Comparison of ENCODE assay signal across 19 mouse cellular contexts in the genomic region with DNA sequence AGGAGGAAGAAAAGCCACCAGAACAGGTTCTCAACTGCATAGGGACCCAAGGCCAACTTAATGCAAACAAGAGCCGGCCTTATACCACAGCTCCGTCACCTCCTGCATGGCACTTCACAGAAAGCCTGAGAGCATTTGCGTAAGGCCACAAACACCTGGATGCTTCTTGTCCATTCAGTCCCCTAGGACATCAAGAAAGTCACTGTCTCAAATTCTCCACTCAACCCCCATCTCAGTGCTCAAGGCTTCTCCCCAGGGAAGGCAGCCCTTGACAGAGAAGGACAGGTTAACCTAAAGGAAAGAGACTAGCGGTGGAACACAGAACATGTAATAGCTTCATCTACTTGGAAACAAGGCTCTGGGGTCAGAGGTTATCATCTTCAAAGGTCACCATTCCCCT. TPM values are rescaled to one million over a fixed set of nuclear protein-coding genes. Genes with fewer than 3 reads are reported as not detected.
DNase-seq lines count a peak whose midpoint lies in the region; TF ChIP-seq lines count a peak whose summit lies in the region.
"Had no signal": no experiment of that assay in that cellular context is flagged by ENCODE, and none has a peak within 500 bp of the region (broad histone marks: within the 10 kb centered on the region; RNA-seq: fewer than 3 reads in every experiment).

No protein-coding gene starts in this region.

- no peaks in the 10 kb centered on the region for H3K79me2 ChIP-seq in CH12.LX (replicated peaks; ENCODE audit: control insufficient read depth, extremely low read depth, insufficient read depth, poor library complexity, severe bottlenecking)

- H3K9me3 ChIP-seq in CH12.LX (replicated peaks; ENCODE audit: low read length) = peaks cover 11% of the 10 kb centered on the region
- H3K9me3 ChIP-seq: embryonic facial prominence, embryonic 10.5 days; embryonic facial prominence, embryonic 12.5 days; forebrain, embryonic 13.5 days; forebrain, embryonic 15.5 days; G1E had no signal

- peak; percentile 98 for DNase-seq in CH12.LX (ENCODE audit: extremely low read depth)
- peak; percentile 30 for DNase-seq in splenic B cell, adult 2 months (ENCODE audit: low read depth, low spot score)
- DNase-seq in lung, adult 2 months = no peak
- DNase-seq in adrenal gland, adult 2 months = no peak
- DNase-seq: adrenal gland, postnatal 10 days; adrenal gland, postnatal 25 days; cerebellum, adult 11-12 months; cerebellum, adult 2 months; cerebellum, adult 9-10 months; cerebellum, postnatal 10 days; cerebellum, postnatal 25 days; forebrain, postnatal 0 days had no signal

- peak; percentile 95 for TF ChIP-seq EP300 in CH12.LX (IDR thresholded peaks at IDR 0.05; ENCODE audit: low read length)

- peak overlapping the region; percentile 92 for H3K4me2 ChIP-seq in CH12.LX (ENCODE audit: insufficient read depth, low read depth, poor library complexity, severe bottlenecking)
- H3K4me2 ChIP-seq: embryonic facial prominence, embryonic 12.5 days; forebrain, embryonic 13.5 days; forebrain, embryonic 15.5 days had no signal

- dilution Hi-C loops in CH12.LX (cut with MboI; ENCODE audit: extremely low pct_ligation_motif_present, extremely low pct_unique_long_range_greater_than_20kb, low sequenced_read_pairs) = no loop called here

- TF ChIP-seq RAD21 in CH12.LX (IDR thresholded peaks at IDR 0.05; ENCODE audit: low read depth, low read length) = peak; percentile 28

- H3K27ac ChIP-seq in CH12.LX (ENCODE audit: insufficient read depth, low read depth) = peak overlapping the region; percentile 99
- H3K27ac ChIP-seq in bone marrow, adult 2 months (ENCODE audit: control insufficient read depth, insufficient read depth, low read depth, low read length, poor library complexity) = peak overlapping the region; percentile 35; the same call in 1 of the 2 replicates
- H3K27ac ChIP-seq: embryonic facial prominence, embryonic 10.5 days; embryonic facial prominence, embryonic 12.5 days; forebrain, embryonic 13.5 days; forebrain, embryonic 15.5 days had no signal

- H3K4me3 ChIP-seq in CH12.LX (replicated peaks in 1 of 3; ENCODE audit: low read depth in 2 of 3, low read length in 2 of 3, poor library complexity in 1 of 3) = peak overlapping the region; percentile 7 to 33 (median 17)
- no peak overlapping the region for H3K4me3 ChIP-seq in bone marrow, adult 2 months (replicated peaks; ENCODE audit: control insufficient read depth, low read depth, low read length)
- no peak overlapping the region for H3K4me3 ChIP-seq in lung, adult 2 months (replicated peaks; ENCODE audit: extremely low read depth, low read depth, low read length)
- H3K4me3 ChIP-seq: embryonic facial prominence, embryonic 10.5 days; embryonic facial prominence, embryonic 12.5 days; forebrain, embryonic 13.5 days; forebrain, embryonic 15.5 days had no signal

- peak; percentile 55 for TF ChIP-seq POLR2A in CH12.LX (IDR thresholded peaks at IDR 0.05; ENCODE audit: low read depth, low read length)
- TF ChIP-seq POLR2A in bone marrow, adult 2 months (IDR thresholded peaks at IDR 0.05; ENCODE audit: borderline replicate concordance, control insufficient read depth, low read depth, low read length) = no peak
- no peak for TF ChIP-seq POLR2A in lung, adult 2 months (IDR thresholded peaks at IDR 0.05; ENCODE audit: borderline replicate concordance, extremely low read depth, low read depth, low read length)

- 91% methylated on average over 4 of the region's 4 CpGs for WGBS in bone marrow, adult 2 months
- 72% methylated on average over 4 of the region's 4 CpGs for WGBS in lung, adult 2 months

- H3K27me3 ChIP-seq in CH12.LX (replicated peaks) = no peaks in the 10 kb centered on the region
- no peaks in the 10 kb centered on the region for H3K27me3 ChIP-seq in splenic B cell, adult 2 months (ENCODE audit: control insufficient read depth, insufficient read depth, low read length, poor library complexity, severe bottlenecking)
- H3K27me3 ChIP-seq: forebrain, embryonic 15.5 days had no signal

- in situ Hi-C loops in CH12.LX (cut with MboI; ENCODE audit: low pct_ligation_motif_present, low pct_unique_long_range_greater_than_20kb, low sequenced_read_pairs) = no loop called here

- peak overlapping the region; percentile 84 for H3K9ac ChIP-seq in CH12.LX (ENCODE audit: insufficient read depth, low read depth)
- H3K9ac ChIP-seq: embryonic facial prominence, embryonic 12.5 days; forebrain, embryonic 13.5 days; forebrain, embryonic 15.5 days; forebrain, postnatal 0 days had no signal

- H3K4me1 ChIP-seq in CH12.LX (ENCODE audit: control insufficient read depth in 1 of 2, insufficient read depth in 2 of 2) = peaks cover 33 to 65% of the 10 kb centered on the region in 2 experiments
- H3K4me1 ChIP-seq in bone marrow, adult 2 months (ENCODE audit: control insufficient read depth, insufficient read depth, low read length) = no peaks in the 10 kb centered on the region; the same call in 1 of the 2 replicates
- H3K4me1 ChIP-seq in lung, adult 2 months (ENCODE audit: control insufficient read depth, insufficient read depth, low read length) = no peaks in the 10 kb centered on the region
- H3K4me1 ChIP-seq: embryonic facial prominence, embryonic 10.5 days; embryonic facial prominence, embryonic 12.5 days; forebrain, embryonic 13.5 days had no signal

- TF ChIP-seq CTCF in CH12.LX (conservative IDR thresholded peaks at IDR 0.05 in 1 of 2, IDR thresholded peaks at IDR 0.05 in 1 of 2; ENCODE audit: low read depth in 2 of 2, low read length in 2 of 2) = peak in 1 of 2 experiments; percentile 41; a peak in 1 of 4 replicates
- no peak for TF ChIP-seq CTCF in bone marrow, adult 2 months (IDR thresholded peaks at IDR 0.05; ENCODE audit: control insufficient read depth, insufficient read depth, low read length)
- no peak for TF ChIP-seq CTCF in lung, adult 2 months (IDR thresholded peaks at IDR 0.05; ENCODE audit: insufficient read depth, low read length)

- peaks cover 2% of the 10 kb centered on the region in 2 experiments for H3K36me3 ChIP-seq in CH12.LX (replicated peaks in 1 of 2; ENCODE audit: control insufficient read depth in 1 of 2, insufficient read depth in 1 of 2, low read length in 1 of 2)
- H3K36me3 ChIP-seq in splenic B cell, adult 2 months (ENCODE audit: control insufficient read depth, insufficient read depth, low read length, poor library complexity, severe bottlenecking) = no peaks in the 10 kb centered on the region
- H3K36me3 ChIP-seq: embryonic facial prominence, embryonic 10.5 days; embryonic facial prominence, embryonic 12.5 days; forebrain, embryonic 15.5 days; G1E had no signal

TF ChIP-seq in CH12.LX, 34 proteins besides CTCF, POLR2A, EP300 and RAD21 (continues in another document):
- TF ChIP-seq ETS1 (conservative IDR thresholded peaks at IDR 0.05; ENCODE audit: low read depth, low read length) (peak; percentile 99), UBTF (IDR thresholded peaks at IDR 0.05; ENCODE audit: low read depth, low read length) (no peak; the same call in 1 of the 2 replicates), CHD1 (IDR thresholded peaks at IDR 0.05; ENCODE audit: low read depth, low read length) (no peak), ELF1 (IDR thresholded peaks at IDR 0.05; ENCODE audit: low read depth, low read length) (no peak), HCFC1 (IDR thresholded peaks at IDR 0.05; ENCODE audit: low read depth, low read length) (no peak), KAT2A (IDR thresholded peaks at IDR 0.05; ENCODE audit: insufficient replicate concordance, low read length) (peak; percentile 67; the same call in 1 of the 2 replicates), NRF1 (IDR thresholded peaks at IDR 0.05; ENCODE audit: low read depth, low read length) (no peak; the same call in 1 of the 2 replicates), RCOR1 (conservative IDR thresholded peaks at IDR 0.05; ENCODE audit: low read depth, low read length) (no peak), MEF2A (IDR thresholded peaks at IDR 0.05; ENCODE audit: borderline replicate concordance, low read depth, low read length) (peak; percentile 93), ZMIZ1 (IDR thresholded peaks at IDR 0.05; ENCODE audit: low read depth, low read length) (0 out of 2 replicates have a peak, but pooled peaks have one; percentile 2), POLR2AphosphoS2 (IDR thresholded peaks at IDR 0.05; ENCODE audit: low read depth, low read length) (no peak), JUND (conservative IDR thresholded peaks at IDR 0.05; ENCODE audit: low read depth, low read length) (peak; percentile 77; the same call in 1 of the 2 replicates), NELFE (IDR thresholded peaks at IDR 0.05; ENCODE audit: low read depth, low read length) (no peak), MYC (IDR thresholded peaks at IDR 0.05; ENCODE audit: low read depth, low read length) (peak; percentile 85), IRF4 (IDR thresholded peaks at IDR 0.05; ENCODE audit: low read depth, low read length) (peak; percentile 88), USF2 (conservative IDR thresholded peaks at IDR 0.05; ENCODE audit: low read depth, low read length) (no peak), SIN3A (IDR thresholded peaks at IDR 0.05; ENCODE audit: low read length) (no peak)

RNA-seq across cellular contexts. Expression of a gene that starts 32.5 kb away (rescaled TPM):
- total RNA-seq in CH12.LX (2012; rRNA removed) (170 and 241 TPM in 2 replicates), CH12.LX (2014; rRNA removed) (178 and 203 TPM in 2 replicates)
- polyA plus RNA-seq in CH12.LX (2012; ENCODE audit: insufficient read length, low read depth) = 306 and 316 TPM in 2 replicates
- polyA plus RNA-seq in bone marrow, adult 2 months (2011; ENCODE audit: insufficient read depth, insufficient read length, low replicate concordance, missing spikeins) = 1.5 and 9.7 TPM in 2 replicates
- polyA plus RNA-seq in lung, adult 2 months (2012; rRNA removed) = 15.5 and 19.7 TPM in 2 replicates
- total RNA-seq in adrenal gland, adult 2 months (2021) = under 1 TPM in 1 of 2 experiments, not detected in 1; 0.14 TPM
- polyA plus RNA-seq in adrenal gland, adult 2 months (2012; rRNA removed) = 0.50 and 0.86 TPM in 2 replicates
- polyA plus RNA-seq: forebrain, embryonic 13.5 days; forebrain, embryonic 15.5 days; G1E had no signal

RNA-seq across cellular contexts. Expression of a gene that starts 43.5 kb away (rescaled TPM):
- total RNA-seq in CH12.LX (2012; rRNA removed) = 246 and 257 TPM in 2 replicates
- total RNA-seq in CH12.LX (2014; rRNA removed) = 149 and 184 TPM in 2 replicates
- polyA plus RNA-seq in CH12.LX (2012; ENCODE audit: insufficient read length, low read depth) = 464 and 617 TPM in 2 replicates
- polyA plus RNA-seq in bone marrow, adult 2 months (2011; ENCODE audit: insufficient read depth, insufficient read length, low replicate concordance, missing spikeins) = 196 and 201 TPM in 2 replicates
- polyA plus RNA-seq in lung, adult 2 months (2012; rRNA removed) = 19.3 and 20.8 TPM in 2 replicates
- total RNA-seq in adrenal gland, adult 2 months (2021) = 10 to 100 TPM; 49.9 to 54.4 TPM
- 10.0 and 10.3 TPM in 2 replicates for polyA plus RNA-seq in adrenal gland, adult 2 months (2012; rRNA removed)

RNA-seq across cellular contexts. Expression of a gene that starts 56.5 kb away (rescaled TPM):
- total RNA-seq in CH12.LX (2012; rRNA removed) (15.4 and 22.0 TPM in 2 replicates), CH12.LX (2014; rRNA removed) (22.9 TPM in 2 replicates)
- polyA plus RNA-seq in CH12.LX (2012; ENCODE audit: insufficient read length, low read depth) = 24.4 and 29.3 TPM in 2 replicates
- 0.95 TPM in 1 of 2 replicates, not detected in the other for polyA plus RNA-seq in bone marrow, adult 2 months (2011; ENCODE audit: insufficient read depth, insufficient read length, low replicate concordance, missing spikeins)
- 0.11 and 0.12 TPM in 2 replicates for polyA plus RNA-seq in lung, adult 2 months (2012; rRNA removed)
- 1 to 10 TPM; 1.4 to 2.2 TPM for total RNA-seq in adrenal gland, adult 2 months (2021)
- 0.07 and 0.09 TPM in 2 replicates for polyA plus RNA-seq in adrenal gland, adult 2 months (2012; rRNA removed)
- polyA plus RNA-seq: C2C12, G1E had no signal

Comparison
In these comparisons a context has a peak if more than half of its experiments do, and no peak if none do; other contexts are left out.
1. DNase-seq: peak in CH12.LX (single experiment) and splenic B cell, adult 2 months (single experiment); none in lung, adult 2 months (single experiment) and adrenal gland, adult 2 months (single experiment).
2. H3K4me3 ChIP-seq: peak in CH12.LX (3 of 3); none in bone marrow, adult 2 months (single experiment) and lung, adult 2 months (single experiment).
3. RNA of a gene that starts 32.5 kb away (polyA plus RNA-seq): 306 to 316 TPM in CH12.LX; 15.5 to 19.7 TPM in lung, adult 2 months, 1.5 to 9.7 TPM in bone marrow, adult 2 months and 0.50 to 0.86 TPM in adrenal gland, adult 2 months; every median in the first group is over 10 times any median in the second.
4. RNA of a gene that starts 56.5 kb away (polyA plus RNA-seq): 24.4 to 29.3 TPM in CH12.LX; 0.95 TPM in bone marrow, adult 2 months, 0.11 to 0.12 TPM in lung, adult 2 months and 0.07 to 0.09 TPM in adrenal gland, adult 2 months; every median in the first group is over 10 times any median in the second.